Mouse (Mus musculus) myocyte (in vitro differentiated cells): Measurements from ENCODE around the gene Hoxc4. TPM values are rescaled to one million over a fixed set of nuclear protein-coding genes. Genes with fewer than 3 reads are reported as not detected.

Source experiments
- H3K27me3 ChIP-seq: one replicate; pipeline ENCODE4 v1.6.1; 2011; ENCODE audit not compliant: control insufficient read depth, insufficient read depth, insufficient read length
- H3K36me3 ChIP-seq: one replicate; pipeline ENCODE4 v1.6.1; 2011; ENCODE audit not compliant: control insufficient read depth, insufficient read depth
- H3K4me2 ChIP-seq: one replicate; pipeline ENCODE4 v1.6.1; 2011; ENCODE audit warnings: low read depth, control low read depth
- H3K4me3 ChIP-seq: one replicate; pipeline ENCODE4 v1.5.1; 2011; ENCODE audit warnings: mild to moderate bottlenecking, control low read depth, moderate library complexity
- H3K79me2 ChIP-seq: one replicate; pipeline ENCODE4 v1.6.1; 2011; ENCODE audit not compliant: control insufficient read depth, insufficient read depth
- H3ac ChIP-seq: one replicate; pipeline ENCODE4 v1.6.1; 2011; ENCODE audit not compliant: control insufficient read depth, insufficient read length
- CEBPB ChIP-seq: IDR thresholded peaks from 2 replicates; pipeline ENCODE4 v1.6.1; 2011; ENCODE audit warnings: mild to moderate bottlenecking, moderate library complexity; ENCODE audit not compliant: poor library complexity, insufficient read depth, severe bottlenecking
- E2F4 ChIP-seq: IDR thresholded peaks from one replicate; pipeline ENCODE4 v1.6.1; 2011; ENCODE audit warnings: mild to moderate bottlenecking, control low read depth, moderate library complexity; ENCODE audit not compliant: insufficient read depth
- MAX ChIP-seq: IDR thresholded peaks from one replicate; pipeline ENCODE4 v1.6.1; 2011; ENCODE audit warnings: low read depth, mild to moderate bottlenecking, control low read depth
- MYOD1 ChIP-seq, 3 experiments: IDR thresholded peaks; one replicate each; pipeline ENCODE4 v1.6.1; 2011; ENCODE audit warnings: control low read depth in 2 of 3, low read depth in 2 of 3, mild to moderate bottlenecking in 2 of 3, moderate library complexity in 1 of 3; ENCODE audit not compliant: insufficient read length in 2 of 3, control insufficient read depth in 1 of 3
- MYOG ChIP-seq, 3 experiments: IDR thresholded peaks; one replicate each; pipeline ENCODE4 v1.6.1; 2011; ENCODE audit warnings: control low read depth in 2 of 3, low read depth in 2 of 3, mild to moderate bottlenecking in 2 of 3; ENCODE audit not compliant: insufficient read length in 2 of 3, control insufficient read depth in 1 of 3, insufficient read depth in 1 of 3
- POLR2A ChIP-seq: IDR thresholded peaks from one replicate; pipeline ENCODE4 v1.6.1; 2011; ENCODE audit warnings: low read depth, mild to moderate bottlenecking, control low read depth, moderate library complexity; ENCODE audit not compliant: insufficient read length
- POLR2AphosphoS2 ChIP-seq: IDR thresholded peaks from one replicate; pipeline ENCODE4 v1.6.1; 2011; ENCODE audit warnings: low read depth, control low read depth; ENCODE audit not compliant: insufficient read length
- REST ChIP-seq: IDR thresholded peaks from one replicate; pipeline ENCODE4 v1.6.1; 2011; ENCODE audit warnings: mild to moderate bottlenecking, control low read depth, moderate library complexity; ENCODE audit not compliant: insufficient read depth, insufficient read length
- SRF ChIP-seq: IDR thresholded peaks from one replicate; pipeline ENCODE4 v1.6.1; 2011; ENCODE audit warnings: low read depth; ENCODE audit not compliant: control insufficient read depth, insufficient read length
- TCF12 ChIP-seq: IDR thresholded peaks from one replicate; pipeline ENCODE4 v1.6.1; 2011; ENCODE audit warnings: mild to moderate bottlenecking, control low read depth; ENCODE audit not compliant: poor library complexity, insufficient read depth, severe bottlenecking
- TCF3 ChIP-seq: IDR thresholded peaks from one replicate; pipeline ENCODE4 v1.6.1; 2011; ENCODE audit warnings: low read depth, control low read depth; ENCODE audit not compliant: insufficient read length
- USF1 ChIP-seq: IDR thresholded peaks from one replicate; pipeline ENCODE4 v1.6.1; 2011; ENCODE audit warnings: low read depth, mild to moderate bottlenecking, control low read depth, moderate library complexity
- polyA plus RNA-seq: library from polyadenylated mRNA; unstranded; fragments of >200 nt; fragmentation: generic; extraction: Trizol; gene quantifications from one replicate; pipeline ENCODE4 v1.2.1, GENCODE M21; 2012; ENCODE audit warnings: missing spikeins

Hoxc4 gene
- polyA plus RNA-seq, 1 experiment: 3.6 TPM

DNA sequence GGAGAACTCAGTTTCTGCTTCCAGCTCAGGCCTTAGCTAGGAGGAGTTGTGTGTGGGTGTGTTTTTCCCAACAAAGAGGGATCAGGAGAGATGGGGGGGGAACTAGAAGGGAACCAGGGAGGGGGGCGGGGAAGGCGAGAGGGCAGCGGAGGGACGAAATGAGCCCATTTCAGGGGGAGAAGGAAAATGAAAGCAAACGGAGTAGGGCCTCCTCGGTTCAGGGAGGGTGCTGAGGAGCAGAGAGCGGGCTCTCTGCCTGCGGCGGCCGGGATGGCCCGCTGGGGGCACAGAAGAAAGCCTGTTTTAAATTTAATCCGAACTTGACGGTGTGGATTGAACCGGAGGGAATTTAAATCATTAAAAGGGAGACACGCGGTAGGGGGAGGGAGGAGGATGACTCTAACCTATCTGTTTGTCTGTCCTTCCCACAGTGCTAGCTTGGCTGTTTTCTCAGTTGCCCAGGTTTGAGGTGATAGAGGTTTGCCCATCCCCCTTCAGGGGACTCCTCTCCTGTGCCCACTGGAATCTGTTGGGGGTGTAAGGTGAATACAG, 41.2 kb upstream of the Hoxc4 start:
- Histone ChIP-seq H3K4me3 (peak overlapping the region; percentile 92), H3K4me2 (peak overlapping the region; percentile 95), H3K27me3 (no peaks in the 10 kb centered on the region), H3K36me3 (no peaks in the 10 kb centered on the region), H3K79me2 (peaks cover 99% of the 10 kb centered on the region), H3ac (peak overlapping the region; percentile 64)
- TF ChIP-seq TCF3 (no peak), SRF (no peak), MYOD1 (IDR thresholded peaks at IDR 0.05; ENCODE audit: control insufficient read depth in 1 of 3, insufficient read length in 2 of 3, low read depth in 2 of 3) (no peak), E2F4 (no peak), REST (no peak), CEBPB (no peak), MAX (no peak), MYOG (IDR thresholded peaks at IDR 0.05; ENCODE audit: control insufficient read depth in 1 of 3, insufficient read depth in 1 of 3, insufficient read length in 2 of 3, low read depth in 2 of 3) (no peak), POLR2AphosphoS2 (no peak), POLR2A (no peak), USF1 (no peak), TCF12 (no peak)

- TF ChIP-seq POLR2A (peak; percentile 39), CEBPB (no peak)
- Histone ChIP-seq H3K79me2 (peaks cover 99% of the 10 kb centered on the region), H3K4me3 (peak overlapping the region; percentile 92), H3K27me3 (no peaks in the 10 kb centered on the region), H3ac (peak overlapping the region; percentile 64), H3K4me2 (peak overlapping the region; percentile 95), H3K36me3 (no peaks in the 10 kb centered on the region)
Observed at GRCm38 (mm10) chr15:102978615-102979515, 39.9 kb upstream of the Hoxc4 start.

DNA sequence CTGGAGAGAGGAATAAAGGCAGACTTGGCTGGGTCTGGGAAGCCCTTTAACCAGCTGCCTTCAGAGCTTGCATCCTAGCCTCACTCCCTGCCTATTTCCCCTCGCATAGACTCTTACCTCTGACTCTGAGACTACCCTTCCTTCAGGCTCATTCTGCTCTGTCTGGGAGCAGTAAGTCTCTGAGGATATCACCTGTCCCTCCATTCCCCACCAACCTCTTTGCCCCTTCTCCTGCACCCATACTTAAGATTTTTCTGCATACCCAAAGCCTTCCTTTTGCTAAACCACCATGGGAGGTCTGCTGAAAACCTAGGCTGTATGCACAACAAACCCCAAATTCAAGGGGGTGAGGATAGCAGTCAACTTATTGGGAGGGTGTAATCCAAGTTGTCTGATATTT, 38.8 kb upstream of the Hoxc4 start:
- Histone ChIP-seq H3K36me3 (no peaks in the 10 kb centered on the region), H3K4me2 (peak overlapping the region; percentile 95), H3ac (peak overlapping the region; percentile 59), H3K4me3 (peak overlapping the region; percentile 92), H3K27me3 (no peaks in the 10 kb centered on the region), H3K79me2 (peaks cover 99% of the 10 kb centered on the region)
- TF ChIP-seq TCF12 (no peak), REST (no peak), E2F4 (no peak), POLR2A (no peak), TCF3 (no peak), SRF (no peak), MYOD1 (IDR thresholded peaks at IDR 0.05; ENCODE audit: control insufficient read depth in 1 of 3, insufficient read length in 2 of 3, low read depth in 2 of 3) (no peak), CEBPB (no peak), POLR2AphosphoS2 (no peak), MAX (no peak), MYOG (IDR thresholded peaks at IDR 0.05; ENCODE audit: control insufficient read depth in 1 of 3, insufficient read depth in 1 of 3, insufficient read length in 2 of 3, low read depth in 2 of 3) (no peak), USF1 (no peak)

DNA sequence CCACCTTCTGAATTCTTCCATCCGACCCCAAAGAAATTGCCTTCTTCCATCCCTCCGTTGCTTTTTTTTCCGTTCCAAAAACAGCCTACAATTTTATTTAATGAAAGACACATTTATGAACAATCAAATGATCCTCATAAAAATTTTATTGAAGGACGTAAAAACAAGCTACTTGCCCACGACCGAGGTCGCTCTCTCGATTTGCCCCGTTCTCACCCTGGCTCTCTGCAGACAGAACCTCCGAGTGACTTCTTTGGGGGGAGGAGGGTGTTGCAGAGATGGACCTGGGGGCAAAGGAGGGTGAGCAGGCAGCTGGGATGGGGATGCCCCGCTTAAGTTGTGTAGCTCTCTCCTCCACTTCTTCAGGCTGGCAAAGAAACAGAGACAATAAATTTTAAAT, 38.4 kb upstream of the Hoxc4 start:
- Histone ChIP-seq H3ac (peak overlapping the region; percentile 59), H3K27me3 (no peaks in the 10 kb centered on the region), H3K4me2 (peak overlapping the region; percentile 95), H3K79me2 (peaks cover 99% of the 10 kb centered on the region), H3K36me3 (no peaks in the 10 kb centered on the region), H3K4me3 (peak overlapping the region; percentile 92)
- TF ChIP-seq USF1: no peak
- TF ChIP-seq TCF12: no peak
- TF ChIP-seq E2F4: no peak
- TF ChIP-seq REST: no peak
- no peak for TF ChIP-seq MYOG (IDR thresholded peaks at IDR 0.05; ENCODE audit: control insufficient read depth in 1 of 3, insufficient read depth in 1 of 3, insufficient read length in 2 of 3, low read depth in 2 of 3)
- no peak for TF ChIP-seq MYOD1 (IDR thresholded peaks at IDR 0.05; ENCODE audit: control insufficient read depth in 1 of 3, insufficient read length in 2 of 3, low read depth in 2 of 3)
- no peak for TF ChIP-seq TCF3
- TF ChIP-seq CEBPB: no peak
- TF ChIP-seq POLR2AphosphoS2: no peak
- no peak for TF ChIP-seq MAX
- TF ChIP-seq POLR2A: no peak
- no peak for TF ChIP-seq SRF
